Mouse (Mus musculus) myocyte (in vitro differentiated cells): ENCODE data around the gene Gpr183. TPM values are rescaled to one million over a fixed set of nuclear protein-coding genes. Genes with fewer than 3 reads are reported as not detected.

Source experiments
- H3K27me3 ChIP-seq: one replicate; pipeline ENCODE4 v1.6.1; 2011; ENCODE audit not compliant: control insufficient read depth, insufficient read depth, insufficient read length
- H3K36me3 ChIP-seq: one replicate; pipeline ENCODE4 v1.6.1; 2011; ENCODE audit not compliant: control insufficient read depth, insufficient read depth
- H3K4me2 ChIP-seq: one replicate; pipeline ENCODE4 v1.6.1; 2011; ENCODE audit warnings: low read depth, control low read depth
- H3K4me3 ChIP-seq: one replicate; pipeline ENCODE4 v1.5.1; 2011; ENCODE audit warnings: mild to moderate bottlenecking, control low read depth, moderate library complexity
- H3K79me2 ChIP-seq: one replicate; pipeline ENCODE4 v1.6.1; 2011; ENCODE audit not compliant: control insufficient read depth, insufficient read depth
- H3ac ChIP-seq: one replicate; pipeline ENCODE4 v1.6.1; 2011; ENCODE audit not compliant: control insufficient read depth, insufficient read length
- CEBPB ChIP-seq: IDR thresholded peaks from 2 replicates; pipeline ENCODE4 v1.6.1; 2011; ENCODE audit warnings: mild to moderate bottlenecking, moderate library complexity; ENCODE audit not compliant: poor library complexity, insufficient read depth, severe bottlenecking
- E2F4 ChIP-seq: IDR thresholded peaks from one replicate; pipeline ENCODE4 v1.6.1; 2011; ENCODE audit warnings: mild to moderate bottlenecking, control low read depth, moderate library complexity; ENCODE audit not compliant: insufficient read depth
- MAX ChIP-seq: IDR thresholded peaks from one replicate; pipeline ENCODE4 v1.6.1; 2011; ENCODE audit warnings: low read depth, mild to moderate bottlenecking, control low read depth
- MYOD1 ChIP-seq, 3 experiments: IDR thresholded peaks; one replicate each; pipeline ENCODE4 v1.6.1; 2011; ENCODE audit warnings: control low read depth in 2 of 3, low read depth in 2 of 3, mild to moderate bottlenecking in 2 of 3, moderate library complexity in 1 of 3; ENCODE audit not compliant: insufficient read length in 2 of 3, control insufficient read depth in 1 of 3
- MYOG ChIP-seq, 3 experiments: IDR thresholded peaks; one replicate each; pipeline ENCODE4 v1.6.1; 2011; ENCODE audit warnings: control low read depth in 2 of 3, low read depth in 2 of 3, mild to moderate bottlenecking in 2 of 3; ENCODE audit not compliant: insufficient read length in 2 of 3, control insufficient read depth in 1 of 3, insufficient read depth in 1 of 3
- POLR2A ChIP-seq: IDR thresholded peaks from one replicate; pipeline ENCODE4 v1.6.1; 2011; ENCODE audit warnings: low read depth, mild to moderate bottlenecking, control low read depth, moderate library complexity; ENCODE audit not compliant: insufficient read length
- POLR2AphosphoS2 ChIP-seq: IDR thresholded peaks from one replicate; pipeline ENCODE4 v1.6.1; 2011; ENCODE audit warnings: low read depth, control low read depth; ENCODE audit not compliant: insufficient read length
- REST ChIP-seq: IDR thresholded peaks from one replicate; pipeline ENCODE4 v1.6.1; 2011; ENCODE audit warnings: mild to moderate bottlenecking, control low read depth, moderate library complexity; ENCODE audit not compliant: insufficient read depth, insufficient read length
- SRF ChIP-seq: IDR thresholded peaks from one replicate; pipeline ENCODE4 v1.6.1; 2011; ENCODE audit warnings: low read depth; ENCODE audit not compliant: control insufficient read depth, insufficient read length
- TCF12 ChIP-seq: IDR thresholded peaks from one replicate; pipeline ENCODE4 v1.6.1; 2011; ENCODE audit warnings: mild to moderate bottlenecking, control low read depth; ENCODE audit not compliant: poor library complexity, insufficient read depth, severe bottlenecking
- TCF3 ChIP-seq: IDR thresholded peaks from one replicate; pipeline ENCODE4 v1.6.1; 2011; ENCODE audit warnings: low read depth, control low read depth; ENCODE audit not compliant: insufficient read length
- USF1 ChIP-seq: IDR thresholded peaks from one replicate; pipeline ENCODE4 v1.6.1; 2011; ENCODE audit warnings: low read depth, mild to moderate bottlenecking, control low read depth, moderate library complexity
- polyA plus RNA-seq: library from polyadenylated mRNA; unstranded; fragments of >200 nt; fragmentation: generic; extraction: Trizol; gene quantifications from one replicate; pipeline ENCODE4 v1.2.1, GENCODE M21; 2012; ENCODE audit warnings: missing spikeins

Gene Gpr183
- polyA plus RNA-seq, 1 experiment: 0.02 TPM

GRCm38 (mm10) chr14:121990897-121991296, 25.9 kb upstream of the Gpr183 start:
- Histone ChIP-seq H3K27me3 (no peaks in the 10 kb centered on the region), H3ac (no peak overlapping the region), H3K4me2 (no peak overlapping the region), H3K36me3 (peaks cover 3% of the 10 kb centered on the region), H3K79me2 (no peaks in the 10 kb centered on the region), H3K4me3 (no peak overlapping the region)
- TF ChIP-seq CEBPB: no peak
- TF ChIP-seq POLR2AphosphoS2: no peak
- TF ChIP-seq TCF3: no peak
- TF ChIP-seq POLR2A: no peak
- TF ChIP-seq MYOG (IDR thresholded peaks at IDR 0.05; ENCODE audit: control insufficient read depth in 1 of 3, insufficient read depth in 1 of 3, insufficient read length in 2 of 3, low read depth in 2 of 3): no peak
- TF ChIP-seq USF1: no peak
- no peak for TF ChIP-seq REST
- no peak for TF ChIP-seq SRF
- TF ChIP-seq MAX: no peak
- TF ChIP-seq TCF12: no peak
- TF ChIP-seq MYOD1 (IDR thresholded peaks at IDR 0.05; ENCODE audit: control insufficient read depth in 1 of 3, insufficient read length in 2 of 3, low read depth in 2 of 3): no peak
- TF ChIP-seq E2F4: no peak

DNA sequence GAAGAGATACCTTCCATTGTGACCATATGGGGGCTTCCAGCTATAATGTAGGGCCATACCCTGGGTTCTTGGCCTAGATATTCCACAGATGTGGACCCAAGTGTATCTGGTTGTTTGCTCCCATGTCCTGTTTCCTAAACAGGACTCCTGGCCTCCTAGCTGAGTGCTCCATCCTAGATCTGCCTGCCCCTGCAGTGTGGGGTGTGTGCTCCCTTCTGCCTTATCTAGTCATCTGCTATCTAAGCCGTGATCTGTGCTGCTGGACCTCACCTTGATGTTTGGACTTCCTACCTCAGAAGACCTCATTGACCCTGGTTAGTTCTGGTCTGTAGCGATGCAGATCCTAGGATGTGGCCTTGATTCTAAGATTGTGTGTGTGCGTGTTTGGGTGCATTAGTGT, 24.9 kb upstream of the Gpr183 start:
- Histone ChIP-seq H3K79me2 (no peaks in the 10 kb centered on the region), H3K4me3 (no peak overlapping the region), H3K27me3 (no peaks in the 10 kb centered on the region), H3ac (no peak overlapping the region), H3K4me2 (no peak overlapping the region), H3K36me3 (no peaks in the 10 kb centered on the region)
- no peak for TF ChIP-seq REST
- TF ChIP-seq TCF12: no peak
- no peak for TF ChIP-seq MYOD1 (IDR thresholded peaks at IDR 0.05; ENCODE audit: control insufficient read depth in 1 of 3, insufficient read length in 2 of 3, low read depth in 2 of 3)
- no peak for TF ChIP-seq MYOG (IDR thresholded peaks at IDR 0.05; ENCODE audit: control insufficient read depth in 1 of 3, insufficient read depth in 1 of 3, insufficient read length in 2 of 3, low read depth in 2 of 3)
- no peak for TF ChIP-seq CEBPB
- no peak for TF ChIP-seq MAX
- no peak for TF ChIP-seq E2F4
- no peak for TF ChIP-seq TCF3
- TF ChIP-seq POLR2A: no peak
- no peak for TF ChIP-seq SRF
- no peak for TF ChIP-seq USF1
- no peak for TF ChIP-seq POLR2AphosphoS2

GRCm38 (mm10) chr14:121989331-121989730, 24.3 kb upstream of the Gpr183 start:
- Histone ChIP-seq H3K4me2 (no peak overlapping the region), H3K27me3 (no peaks in the 10 kb centered on the region), H3K4me3 (no peak overlapping the region), H3K36me3 (no peaks in the 10 kb centered on the region), H3K79me2 (no peaks in the 10 kb centered on the region), H3ac (no peak overlapping the region)
- TF ChIP-seq TCF12: no peak

GRCm38 (mm10) chr14:121987691-121988090, 22.7 kb upstream of the Gpr183 start:
- no peak for TF ChIP-seq USF1
- TF ChIP-seq POLR2AphosphoS2: no peak
- TF ChIP-seq MYOG (IDR thresholded peaks at IDR 0.05; ENCODE audit: control insufficient read depth in 1 of 3, insufficient read depth in 1 of 3, insufficient read length in 2 of 3, low read depth in 2 of 3): no peak
- no peak for TF ChIP-seq TCF3
- TF ChIP-seq MYOD1 (IDR thresholded peaks at IDR 0.05; ENCODE audit: control insufficient read depth in 1 of 3, insufficient read length in 2 of 3, low read depth in 2 of 3): no peak
- TF ChIP-seq POLR2A: no peak
- TF ChIP-seq REST: no peak
- no peaks in the 10 kb centered on the region for H3K27me3 ChIP-seq
- peak overlapping the region; percentile 41 for H3K4me2 ChIP-seq
- no peaks in the 10 kb centered on the region for H3K36me3 ChIP-seq
- H3ac ChIP-seq: no peak overlapping the region
- H3K4me3 ChIP-seq: no peak overlapping the region
- H3K79me2 ChIP-seq: no peaks in the 10 kb centered on the region

- 0 out of 2 replicates have a peak, but pooled peaks have one; percentile 13 for TF ChIP-seq CEBPB
- no peak for TF ChIP-seq TCF3
- no peak for TF ChIP-seq REST
- TF ChIP-seq E2F4: no peak
Observed at GRCm38 (mm10) chr14:121987287-121987686, 22.3 kb upstream of the Gpr183 start.

More at GRCm38 (mm10) chr14:121987287-121987686, 22.3 kb upstream of the Gpr183 start:
- no peaks in the 10 kb centered on the region for H3K36me3 ChIP-seq
- H3ac ChIP-seq: no peak overlapping the region
- H3K4me3 ChIP-seq: no peak overlapping the region
- H3K27me3 ChIP-seq: no peaks in the 10 kb centered on the region
- H3K79me2 ChIP-seq: no peaks in the 10 kb centered on the region
- H3K4me2 ChIP-seq: peak overlapping the region; percentile 41
